Mouse (Mus musculus) megakaryocyte, embryonic 14.5 days (primary cell): ENCODE results near the gene Gon4l.
"Not testable (repeated sequence)": the region's sequence is repeated elsewhere in the genome, so short reads cannot be mapped to it uniquely, and the experiment has no call there.

Source experiments
- FLI1 ChIP-seq: IDR thresholded peaks from 2 replicates; pipeline ENCODE4 v1.6.1; 2012; ENCODE audit warnings: low read length, inconsistent platforms, mixed read lengths
- GATA1 ChIP-seq: IDR thresholded peaks from 3 replicates; pipeline ENCODE4 v1.6.1; 2012; ENCODE audit warnings: mixed read lengths, low read length, inconsistent platforms, borderline replicate concordance

DNA sequence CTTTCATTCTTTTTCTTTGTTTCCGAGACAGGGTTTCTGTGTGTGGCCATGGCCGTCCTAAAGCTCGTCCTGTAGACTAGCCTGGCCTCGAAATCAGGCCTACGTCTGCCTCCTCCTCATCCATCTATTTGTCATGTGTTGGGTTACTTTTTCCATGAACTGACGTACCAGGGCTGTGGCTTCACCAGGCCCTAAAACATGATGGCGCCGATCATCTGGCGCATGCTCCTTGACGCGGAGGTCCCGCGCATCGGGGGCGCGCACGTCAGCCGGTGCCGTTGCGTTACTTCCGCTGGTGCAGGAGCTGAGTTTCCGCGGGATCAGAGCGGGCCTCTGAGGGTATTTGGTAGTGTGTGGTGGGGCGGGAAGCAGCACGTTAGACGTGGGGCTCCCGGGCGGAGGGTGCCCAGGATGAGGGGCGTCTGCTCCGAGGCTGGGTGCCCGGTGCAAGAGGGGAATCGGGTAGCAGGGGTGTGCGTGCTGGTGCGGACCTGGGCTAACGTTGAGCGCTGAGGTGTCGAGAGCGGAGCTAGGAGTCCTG lies at the start of gene Gon4l:
- TF ChIP-seq GATA1, FLI1: not testable (repeated sequence)
